Mouse (Mus musculus) neural tube, embryonic 15.5 days (tissue): Measurements from ENCODE around the gene Dock2. TPM values are rescaled to one million over a fixed set of nuclear protein-coding genes. Genes with fewer than 3 reads are reported as not detected.

Experiments used
- ATAC-seq: fragments of 200-750 bp; cut with Nextera tagmentation; 2 replicates; pipeline ENCODE4 v1.8.0; 2017; ENCODE audit warnings: mild to moderate bottlenecking, moderate TSS enrichment, moderate library complexity; ENCODE audit not compliant: low FRiP score
- H3K27ac ChIP-seq: fragments of 300-500 bp; sonication (generic); replicated peaks from 2 replicates; pipeline ENCODE4 v1.5.1; 2015; ENCODE audit warnings: mild to moderate bottlenecking, inconsistent platforms
- H3K27me3 ChIP-seq: fragments of 300-500 bp; sonication (generic); replicated peaks from 2 replicates; pipeline ENCODE4 v1.6.1; 2015; ENCODE audit warnings: inconsistent platforms
- H3K36me3 ChIP-seq: fragments of 300-500 bp; sonication (generic); 2 replicates; pipeline ENCODE4 v1.6.1; 2015; ENCODE audit warnings: inconsistent platforms
- H3K4me1 ChIP-seq: fragments of 300-500 bp; sonication (generic); 2 replicates; pipeline ENCODE4 v1.6.1; 2015; ENCODE audit warnings: inconsistent platforms
- H3K4me2 ChIP-seq: fragments of 300-500 bp; sonication (generic); 2 replicates; pipeline ENCODE4 v1.6.1; 2015; ENCODE audit warnings: inconsistent platforms, mild to moderate bottlenecking, moderate library complexity
- H3K4me3 ChIP-seq: fragments of 300-500 bp; sonication (generic); replicated peaks from 2 replicates; pipeline ENCODE4 v1.5.1; 2015; ENCODE audit warnings: mild to moderate bottlenecking, inconsistent platforms
- H3K9ac ChIP-seq: fragments of 300-500 bp; sonication (generic); replicated peaks from 2 replicates; pipeline ENCODE4 v1.6.1; 2015; ENCODE audit warnings: mild to moderate bottlenecking, inconsistent platforms
- H3K9me3 ChIP-seq: fragments of 300-500 bp; sonication (generic); replicated peaks from 2 replicates; pipeline ENCODE4 v1.6.1; 2016; ENCODE audit warnings: inconsistent platforms
- WGBS: fragments of 180-500 bp; shearing (Covaris S2); methylation state at CpG from one replicate; pipeline ENCODE4 v1.1.7; 2015; ENCODE audit warnings: mixed read lengths; 5-methylcytosine and 5-hydroxymethylcytosine counted together
- polyA plus RNA-seq: library from polyadenylated mRNA; unstranded; fragments of >200 nt; fragmentation: Nextera tagmentation; extraction: Ambion mirVana; gene quantifications from 2 replicates; pipeline ENCODE4 v1.2.1, GENCODE M21; 2015

Gene Dock2
- polyA plus RNA-seq, 1 experiment from 2014 or later = 1.0 TPM

DNA sequence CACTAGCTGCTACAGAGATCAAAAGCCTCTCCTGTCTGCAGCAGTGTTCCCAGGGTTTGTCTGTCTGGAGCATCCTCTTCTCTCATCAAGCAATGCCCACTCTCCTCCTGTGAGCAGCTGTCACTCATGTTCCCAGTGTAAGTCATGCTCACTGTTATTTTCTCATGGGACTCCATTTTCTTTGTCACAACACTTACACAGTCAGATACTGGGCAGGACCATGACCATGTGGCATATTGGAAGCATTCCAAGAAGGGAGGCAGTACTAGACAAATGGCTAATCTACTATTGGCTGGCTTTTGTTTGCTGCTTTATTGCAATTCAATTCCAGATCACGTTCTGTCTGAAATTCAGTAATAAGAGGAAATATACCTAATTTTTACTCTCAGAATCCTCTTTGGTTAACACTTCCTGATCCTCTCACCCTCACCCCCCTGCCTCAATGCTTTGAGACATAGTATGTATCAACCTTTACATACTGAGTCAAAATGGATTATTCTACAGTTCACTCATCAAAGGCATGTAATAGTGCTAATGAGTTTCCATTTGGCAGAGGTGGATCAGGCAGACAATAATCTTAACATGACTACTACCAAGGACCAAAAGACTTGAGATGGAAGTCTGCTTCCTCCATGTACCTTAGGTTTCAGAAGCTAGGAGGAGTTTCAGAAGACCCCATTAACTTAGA, 398.5 kb downstream of the Dock2 start:
- no peak overlapping the region for H3K4me3 ChIP-seq
- no peak overlapping the region for H3K9ac ChIP-seq
- no peaks in the 10 kb centered on the region for H3K27me3 ChIP-seq
- no peak overlapping the region for H3K4me2 ChIP-seq
- H3K9me3 ChIP-seq = no peaks in the 10 kb centered on the region
- peak; percentile 28; the same call in 1 of the 2 replicates for ATAC-seq
- H3K27ac ChIP-seq = no peak overlapping the region
- H3K36me3 ChIP-seq = no peaks in the 10 kb centered on the region
- H3K4me1 ChIP-seq = peaks cover 4% of the 10 kb centered on the region; the same call in 1 of the 2 replicates
- 28% methylated on average over 1 of the region's 1 CpGs for WGBS

DNA sequence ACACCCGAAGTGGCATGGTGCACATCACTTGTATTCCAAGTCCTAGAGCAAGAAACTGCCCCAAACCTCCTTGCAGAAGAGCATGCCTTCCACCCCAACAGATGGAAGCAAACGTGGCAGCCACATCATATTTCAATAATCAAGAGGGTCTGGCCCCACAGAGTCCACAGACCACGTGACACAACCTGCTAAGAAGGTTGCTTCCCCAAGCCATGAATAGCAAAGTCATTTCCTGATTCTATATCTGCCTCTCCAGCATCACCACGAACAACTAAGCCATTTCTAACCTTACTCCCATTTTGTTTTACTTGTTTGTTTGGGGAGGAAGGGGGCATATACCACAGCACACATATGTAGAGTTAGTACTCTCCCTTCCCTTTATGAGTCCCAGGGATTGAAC, 399.5 kb downstream of the Dock2 start:
- Histone ChIP-seq H3K4me3 (no peak overlapping the region), H3K4me1 (peaks cover 7% of the 10 kb centered on the region; the same call in 1 of the 2 replicates), H3K4me2 (no peak overlapping the region), H3K27me3 (no peaks in the 10 kb centered on the region), H3K9ac (no peak overlapping the region), H3K36me3 (no peaks in the 10 kb centered on the region), H3K27ac (no peak overlapping the region), H3K9me3 (no peaks in the 10 kb centered on the region)
- ATAC-seq = no peak
- WGBS = 76% methylated on average over 4 of the region's 4 CpGs

DNA sequence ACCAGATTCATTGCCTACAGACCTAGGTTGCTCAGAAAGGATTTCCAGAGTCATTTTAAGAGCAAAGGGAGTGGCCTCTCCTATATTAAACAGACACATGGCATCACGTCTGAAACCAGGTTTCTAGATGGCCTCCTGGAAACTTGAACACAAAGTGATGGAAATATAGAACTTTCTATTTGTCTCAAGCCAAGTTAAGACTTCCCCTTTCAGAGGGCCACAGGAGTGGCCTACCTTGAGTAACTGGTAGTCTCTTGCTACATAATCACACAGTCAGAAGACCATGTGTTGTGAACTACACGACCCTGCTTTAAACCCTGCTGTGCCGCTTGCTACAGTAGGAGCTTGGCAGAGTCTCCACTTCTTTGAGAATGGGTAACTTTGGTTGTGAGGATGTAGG, 400.2 kb downstream of the Dock2 start:
- no peaks in the 10 kb centered on the region for H3K27me3 ChIP-seq
- WGBS = 91% methylated on average over 3 of the region's 3 CpGs
- no peak overlapping the region for H3K4me2 ChIP-seq
- H3K4me3 ChIP-seq = no peak overlapping the region
- no peak for ATAC-seq
- no peaks in the 10 kb centered on the region for H3K36me3 ChIP-seq
- H3K27ac ChIP-seq = no peak overlapping the region
- H3K4me1 ChIP-seq = peaks cover 7% of the 10 kb centered on the region; the same call in 1 of the 2 replicates
- H3K9ac ChIP-seq = no peak overlapping the region
- no peaks in the 10 kb centered on the region for H3K9me3 ChIP-seq

DNA sequence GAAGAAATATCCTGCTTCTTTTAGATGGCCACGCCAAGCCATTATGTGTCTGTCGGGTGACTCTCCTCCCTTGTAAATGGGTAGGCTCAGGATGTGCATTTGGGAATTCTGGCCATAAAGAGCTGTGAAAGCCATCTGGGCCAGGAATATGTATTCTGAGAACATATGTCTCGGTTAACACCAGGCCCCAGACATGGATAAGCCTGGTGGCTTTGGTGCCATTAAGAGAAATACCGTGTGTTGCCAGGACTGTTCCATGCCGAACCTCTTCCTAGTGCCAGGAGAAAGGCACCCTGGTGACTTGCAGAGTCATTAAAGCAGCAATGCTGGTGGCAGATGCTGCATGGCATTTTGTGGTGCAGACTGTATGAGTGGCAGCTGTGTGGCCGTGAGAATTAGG, 406.0 kb downstream of the Dock2 start:
- H3K9ac ChIP-seq = no peak overlapping the region
- WGBS = 34% methylated on average over 6 of the region's 6 CpGs
- H3K4me2 ChIP-seq = no peak overlapping the region
- 0 out of 2 replicates have a peak, but pooled peaks have one; percentile 30 for ATAC-seq
- H3K27ac ChIP-seq = no peak overlapping the region
- H3K27me3 ChIP-seq = no peaks in the 10 kb centered on the region
- H3K36me3 ChIP-seq = no peaks in the 10 kb centered on the region
- H3K4me1 ChIP-seq = peaks cover 17% of the 10 kb centered on the region
- H3K9me3 ChIP-seq = no peaks in the 10 kb centered on the region
- no peak overlapping the region for H3K4me3 ChIP-seq

DNA sequence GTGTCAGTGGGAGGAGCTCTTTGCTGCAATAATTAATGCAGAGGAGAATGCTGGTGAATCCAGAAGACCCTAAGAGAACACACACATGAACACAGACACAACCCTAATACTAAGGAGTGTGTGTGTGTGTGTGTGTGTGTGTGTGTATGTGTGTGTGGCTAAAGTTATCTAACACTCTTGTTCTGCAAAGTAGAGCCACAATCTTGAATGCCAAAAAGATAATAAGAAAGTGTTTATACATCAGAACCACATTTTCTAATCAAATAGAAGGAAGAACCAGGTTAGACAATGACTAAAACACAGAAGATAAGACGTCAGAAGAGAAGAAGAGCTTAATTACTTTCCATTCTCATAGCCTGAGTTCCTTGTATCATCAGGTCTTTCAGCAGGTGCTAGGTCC, 408.1 kb downstream of the Dock2 start:
- Histone ChIP-seq H3K27me3 (no peaks in the 10 kb centered on the region), H3K9ac (no peak overlapping the region), H3K27ac (no peak overlapping the region), H3K4me2 (no peak overlapping the region), H3K9me3 (no peaks in the 10 kb centered on the region), H3K4me3 (no peak overlapping the region), H3K36me3 (no peaks in the 10 kb centered on the region), H3K4me1 (peaks cover 17% of the 10 kb centered on the region)
- 86% methylated on average over 1 of the region's 1 CpGs for WGBS
- no peak for ATAC-seq

DNA sequence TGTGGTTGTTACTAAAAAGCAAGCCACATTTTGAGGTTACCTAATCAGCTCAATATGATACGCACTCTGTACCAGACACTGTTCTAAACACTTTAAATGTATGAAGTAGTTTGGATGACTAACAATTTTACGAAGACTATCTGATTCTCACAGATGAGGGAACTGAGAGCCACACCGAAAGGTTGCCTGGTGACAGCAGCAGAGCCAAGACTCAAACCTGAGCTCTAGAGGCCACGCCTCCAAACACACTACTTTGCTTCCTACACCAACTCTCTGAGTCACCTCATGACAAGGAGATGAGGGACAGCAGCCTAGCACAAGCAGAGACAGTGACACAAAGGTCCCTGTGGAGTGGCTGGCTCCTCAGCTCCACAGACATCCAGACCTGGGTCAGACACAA, 411.5 kb downstream of the Dock2 start:
- no peak overlapping the region for H3K4me3 ChIP-seq
- ATAC-seq = no peak
- H3K27me3 ChIP-seq = no peaks in the 10 kb centered on the region
- WGBS = 94% methylated on average over 4 of the region's 4 CpGs
- H3K27ac ChIP-seq = no peak overlapping the region
- no peaks in the 10 kb centered on the region for H3K36me3 ChIP-seq
- no peaks in the 10 kb centered on the region for H3K9me3 ChIP-seq
- no peak overlapping the region for H3K9ac ChIP-seq
- peaks cover 8% of the 10 kb centered on the region for H3K4me1 ChIP-seq
- no peak overlapping the region for H3K4me2 ChIP-seq

DNA sequence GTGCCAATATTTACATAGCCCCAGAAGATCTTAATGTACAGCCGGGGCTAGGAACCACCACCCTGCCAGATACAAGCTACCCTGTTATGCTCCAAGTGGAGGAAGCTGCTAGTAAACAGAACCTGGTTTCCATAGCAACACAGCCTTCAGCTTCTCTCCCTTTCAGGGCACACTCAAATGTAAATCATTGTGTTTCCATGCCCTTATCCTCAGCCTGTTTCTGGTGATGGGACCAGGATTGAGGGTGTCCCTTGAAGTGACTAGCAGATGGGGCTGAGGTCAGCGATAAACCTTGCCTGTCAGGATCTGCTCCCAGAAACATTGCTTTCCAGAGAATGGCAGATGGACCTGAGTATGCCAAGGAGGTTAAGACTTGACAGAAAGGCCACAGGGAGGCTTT, 427.6 kb downstream of the Dock2 start:
- no peaks in the 10 kb centered on the region for H3K36me3 ChIP-seq
- WGBS = 30% methylated on average over 2 of the region's 2 CpGs
- H3K4me2 ChIP-seq = no peak overlapping the region
- no peak overlapping the region for H3K27ac ChIP-seq
- peaks cover 15% of the 10 kb centered on the region for H3K4me1 ChIP-seq
- H3K9me3 ChIP-seq = no peaks in the 10 kb centered on the region
- H3K9ac ChIP-seq = no peak overlapping the region
- H3K27me3 ChIP-seq = no peaks in the 10 kb centered on the region
- ATAC-seq = no peak
- H3K4me3 ChIP-seq = no peak overlapping the region

DNA sequence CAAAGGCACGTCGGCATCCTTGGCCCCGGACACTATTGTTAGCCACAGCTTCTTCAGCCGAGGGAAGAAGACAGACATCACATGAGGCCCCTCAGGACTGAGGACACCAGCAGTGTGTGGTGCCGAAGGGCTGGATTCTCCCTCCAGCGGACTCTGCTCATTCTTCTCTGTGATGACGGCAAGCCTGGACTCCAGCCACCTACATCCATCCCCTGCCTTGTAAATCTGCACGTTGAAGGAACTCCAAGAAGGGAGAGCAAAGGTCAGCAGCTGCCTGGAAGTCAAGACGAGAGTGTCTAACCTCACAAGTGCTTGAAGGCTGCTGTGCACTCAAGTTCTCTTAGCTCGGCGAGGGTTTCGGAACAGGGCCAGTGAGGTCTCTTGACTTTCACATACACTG, 428.3 kb downstream of the Dock2 start:
- Histone ChIP-seq H3K4me1 (peaks cover 15% of the 10 kb centered on the region), H3K27me3 (no peaks in the 10 kb centered on the region), H3K4me2 (no peak overlapping the region), H3K9me3 (no peaks in the 10 kb centered on the region), H3K36me3 (no peaks in the 10 kb centered on the region), H3K9ac (no peak overlapping the region), H3K27ac (no peak overlapping the region), H3K4me3 (no peak overlapping the region)
- 66% methylated on average over 12 of the region's 12 CpGs for WGBS
- peak; percentile 42; the same call in 1 of the 2 replicates for ATAC-seq

DNA sequence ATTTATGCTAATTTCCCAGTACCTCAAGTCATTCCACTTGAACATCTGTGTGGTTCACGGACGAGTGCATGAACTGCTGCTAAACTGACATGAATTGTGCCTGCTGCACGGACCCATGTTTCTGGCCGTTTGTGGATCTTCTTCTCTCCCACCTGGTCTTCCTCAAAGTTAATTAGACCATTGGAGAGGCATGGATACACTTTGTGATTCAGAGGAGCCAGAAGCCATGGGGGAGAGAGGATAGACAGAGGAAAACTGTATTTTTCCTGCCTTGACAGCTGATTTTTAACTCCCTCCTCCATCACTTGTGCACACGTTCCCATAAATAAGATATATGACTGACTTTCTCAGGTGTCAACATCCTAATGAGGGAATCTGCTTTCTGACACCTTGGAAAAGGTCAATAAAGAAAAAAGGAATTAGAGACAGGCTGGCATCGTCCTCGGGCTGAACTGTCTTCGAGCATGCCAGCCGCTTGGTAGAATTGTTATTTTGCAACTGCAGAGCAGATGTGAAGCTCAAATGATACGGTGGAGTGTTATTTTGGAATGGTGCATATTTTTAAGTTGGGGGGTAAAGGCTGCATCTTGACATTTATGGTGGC, 434.1 kb downstream of the Dock2 start:
- Histone ChIP-seq H3K4me3 (no peak overlapping the region), H3K9me3 (no peaks in the 10 kb centered on the region), H3K9ac (no peak overlapping the region), H3K27me3 (no peaks in the 10 kb centered on the region), H3K4me1 (peaks cover 26% of the 10 kb centered on the region), H3K27ac (no peak overlapping the region), H3K4me2 (no peak overlapping the region), H3K36me3 (no peaks in the 10 kb centered on the region)
- WGBS = 58% methylated on average over 10 of the region's 10 CpGs
- ATAC-seq = no peak

DNA sequence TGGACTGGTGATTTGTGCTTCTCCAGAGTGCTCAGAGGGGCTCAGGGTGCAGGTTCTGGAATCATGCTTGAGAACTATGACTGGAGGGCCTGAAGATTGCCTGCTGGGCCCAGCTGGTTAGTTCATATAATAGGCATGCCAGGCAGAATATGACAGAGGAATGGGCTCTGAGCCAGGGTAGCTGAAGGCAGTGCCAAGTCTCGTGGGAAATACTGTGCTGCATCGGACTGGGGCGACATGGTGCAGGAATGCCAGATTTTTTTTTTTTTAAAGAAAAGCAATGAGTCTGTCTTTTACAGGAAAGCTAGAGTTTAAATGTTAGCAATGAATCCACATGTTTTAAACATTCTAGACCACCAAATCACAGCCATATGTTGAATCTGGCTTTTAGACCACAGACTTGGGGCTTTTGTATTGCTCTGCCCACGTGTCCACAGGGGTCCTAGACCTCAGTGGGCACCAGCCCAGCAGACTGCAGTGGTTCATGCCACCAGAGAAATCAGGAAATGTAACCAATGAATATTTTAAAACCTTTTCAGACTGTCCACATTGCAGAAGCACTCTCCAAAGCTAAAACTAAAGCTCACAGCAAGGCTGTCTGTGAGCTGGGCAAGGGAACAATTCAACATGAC, 435.3 kb downstream of the Dock2 start:
- ATAC-seq = no peak
- H3K27ac ChIP-seq = peak overlapping the region; percentile 48
- WGBS = 20% methylated on average over 4 of the region's 4 CpGs

DNA sequence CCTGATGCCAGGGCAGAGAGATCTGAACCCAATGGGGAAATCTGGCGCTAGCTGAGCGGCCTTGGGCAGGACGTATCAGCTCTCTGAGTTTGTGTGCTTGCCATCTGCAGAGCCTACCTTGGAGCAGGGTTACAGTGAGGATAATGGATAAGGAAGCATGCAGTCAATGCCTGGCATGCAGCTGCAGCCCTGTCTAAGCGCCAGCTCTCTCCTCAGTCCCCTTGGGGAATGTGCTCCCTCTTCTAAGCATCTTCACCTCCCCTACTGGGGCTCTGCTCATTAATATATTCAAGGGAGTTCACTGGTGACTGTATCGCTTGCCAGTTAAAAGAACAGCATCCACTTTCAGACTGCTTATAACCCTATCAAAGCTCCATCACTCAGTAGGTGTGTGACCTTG, 439.4 kb downstream of the Dock2 start:
- no peaks in the 10 kb centered on the region for H3K36me3 ChIP-seq
- peak; percentile 72 for ATAC-seq
- H3K27me3 ChIP-seq = no peaks in the 10 kb centered on the region
- peaks cover 37% of the 10 kb centered on the region for H3K4me1 ChIP-seq
- H3K4me3 ChIP-seq = no peak overlapping the region
- H3K4me2 ChIP-seq = no peak overlapping the region
- 29% methylated on average over 5 of the region's 5 CpGs for WGBS
- no peak overlapping the region for H3K9ac ChIP-seq
- peak overlapping the region; percentile 28 for H3K27ac ChIP-seq
- H3K9me3 ChIP-seq = no peaks in the 10 kb centered on the region

More for the DNA sequence above, 435.3 kb downstream of the Dock2 start:
- Histone ChIP-seq H3K9me3 (no peaks in the 10 kb centered on the region), H3K9ac (no peak overlapping the region), H3K4me1 (peaks cover 36% of the 10 kb centered on the region), H3K4me2 (no peak overlapping the region), H3K27me3 (no peaks in the 10 kb centered on the region), H3K36me3 (no peaks in the 10 kb centered on the region), H3K4me3 (no peak overlapping the region)

DNA sequence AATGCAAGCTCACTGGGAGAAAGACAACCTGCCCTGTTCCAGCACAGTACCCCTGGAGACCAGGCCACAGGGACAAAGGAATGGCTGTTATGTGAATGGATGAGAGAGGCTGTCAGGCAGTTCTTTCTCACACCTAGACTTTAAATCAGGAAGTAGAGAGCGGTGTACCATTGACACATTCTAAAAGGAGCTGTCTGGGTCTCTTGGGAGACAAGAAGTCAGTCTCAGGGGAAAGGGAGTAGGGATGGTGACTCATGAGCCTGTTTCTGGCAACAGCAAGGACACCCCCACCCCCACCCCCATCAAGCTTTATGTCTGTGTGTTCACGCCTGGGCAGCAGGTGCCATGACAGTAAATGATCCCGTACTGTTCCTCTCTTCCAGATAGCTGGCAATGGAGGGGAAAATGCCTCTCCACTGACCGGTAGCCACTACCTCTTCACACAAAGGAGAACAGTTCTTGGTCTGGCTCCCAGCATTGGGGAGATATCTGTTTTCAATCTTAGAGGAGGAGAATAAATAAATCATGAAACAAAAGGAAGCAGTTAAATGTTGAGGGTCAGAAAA, 439.9 kb downstream of the Dock2 start:
- Histone ChIP-seq H3K27me3 (no peaks in the 10 kb centered on the region), H3K4me3 (no peak overlapping the region), H3K4me2 (no peak overlapping the region), H3K9ac (no peak overlapping the region), H3K4me1 (peaks cover 32% of the 10 kb centered on the region), H3K36me3 (no peaks in the 10 kb centered on the region), H3K9me3 (no peaks in the 10 kb centered on the region), H3K27ac (peak overlapping the region; percentile 28)
- peak; percentile 69 for ATAC-seq
- WGBS = 20% methylated on average over 4 of the region's 4 CpGs
